Mouse (Mus musculus) neutrophil, adult 65 days (primary cell): ENCODE data around the gene Gata2. TPM values are rescaled to one million over a fixed set of nuclear protein-coding genes. Genes with fewer than 3 reads are reported as not detected.

ENCODE experiments used
- total RNA-seq: library from RNA; stranded (reverse); gene quantifications from 2 replicates; pipeline ENCODE4 v1.2.4, GENCODE M21; 2023

Gene Gata2
- 5.7 and 5.9 TPM in 2 replicates for total RNA-seq

DNA sequence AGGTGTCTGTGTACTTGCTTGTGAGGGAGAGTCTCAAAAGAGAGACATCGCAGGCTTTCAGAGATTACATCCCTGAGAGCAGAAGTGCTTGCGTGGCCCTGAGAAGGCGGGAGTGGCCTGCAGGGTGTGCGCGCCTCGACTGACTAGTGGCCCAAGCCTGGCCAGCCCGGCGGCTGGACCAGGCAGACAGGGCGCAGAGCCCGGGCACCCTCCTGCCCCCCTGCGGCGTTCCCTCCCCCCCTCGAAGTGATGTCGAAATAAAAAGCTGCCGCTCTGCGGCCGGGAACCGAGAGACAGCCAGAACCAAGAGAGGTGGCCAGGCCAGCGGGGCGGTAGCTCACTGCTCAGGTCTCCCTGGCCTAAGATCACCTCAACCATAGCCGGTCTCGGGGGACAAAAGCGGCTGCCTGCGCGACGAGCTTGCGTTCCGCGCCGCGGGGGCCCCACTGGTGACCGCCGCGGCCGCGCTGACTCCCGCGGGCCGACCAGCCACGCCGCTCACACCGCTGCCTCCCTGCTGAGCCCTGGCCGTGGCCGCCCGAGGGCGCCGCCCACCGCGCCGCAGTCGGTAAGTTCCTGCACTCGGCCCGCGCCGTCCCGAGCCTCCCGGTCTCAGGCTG is at the start of gene Gata2:
Gene Gata2, plus strand, starts transcription at position 459 of the 620 bp plus-strand sequence.

DNA sequence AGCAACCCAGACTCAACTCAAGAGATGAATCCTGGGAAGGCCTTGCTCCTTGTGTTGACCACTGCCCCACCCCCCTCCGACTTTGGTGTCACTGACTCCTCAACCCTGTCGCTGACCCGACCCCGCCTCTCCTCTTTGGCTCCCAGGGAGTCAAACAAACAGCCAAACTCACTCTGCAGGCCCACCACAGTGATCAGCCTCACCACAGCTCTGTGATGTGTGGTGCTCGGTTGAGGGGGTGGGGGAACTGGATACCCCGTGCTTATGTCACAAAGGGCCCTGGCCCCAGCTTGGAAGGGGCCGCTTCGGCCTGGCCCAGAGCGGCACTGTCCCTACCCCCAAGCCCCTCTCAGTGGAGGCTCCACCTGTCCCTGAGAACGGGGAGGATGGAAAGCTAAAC is 28.3 kb downstream of the Gata2 start, which contains the start of gene Dnajb8:
Gene Dnajb8, plus strand, starts transcription at position 301 of the 400 bp plus-strand sequence.

Other genes with a start within 250 kb of the Gata2 start
- 2.3 and 2.4 TPM in 2 replicates for gene H1fx, start 212.3 kb upstream of the Gata2 start, total RNA-seq
- gene Rab7, start 148.6 kb upstream of the Gata2 start, total RNA-seq: 435 and 603 TPM in 2 replicates
- 130 and 143 TPM in 2 replicates for gene Rpn1, start 109.4 kb upstream of the Gata2 start, total RNA-seq
- not detected in 2 replicates for gene Dnajb8, start 28.4 kb downstream of the Gata2 start, total RNA-seq